Mouse (Mus musculus): Measurements from ENCODE around the gene Ephb1.

Ephb1 gene

GRCm38 (mm10) chr9:102039011-102039733, 315.3 kb downstream of the Ephb1 start:
- DNase-seq: no peak

- no peak for DNase-seq
Measured at GRCm38 (mm10) chr9:102036132-102036531, 318.4 kb downstream of the Ephb1 start.

- DNase-seq: no peak
Measured at GRCm38 (mm10) chr9:102033231-102033630, 321.3 kb downstream of the Ephb1 start.

- DNase-seq: no peak
Measured at GRCm38 (mm10) chr9:102032376-102032775, 322.1 kb downstream of the Ephb1 start.

- DNase-seq: no peak
Measured at GRCm38 (mm10) chr9:102029661-102030060, 324.8 kb downstream of the Ephb1 start.

GRCm38 (mm10) chr9:102026136-102026535, 328.4 kb downstream of the Ephb1 start:
- DNase-seq: no peak

GRCm38 (mm10) chr9:102025141-102025540, 329.4 kb downstream of the Ephb1 start:
- DNase-seq: no peak

- DNase-seq: no peak
Measured at GRCm38 (mm10) chr9:102015516-102015915, 339.0 kb downstream of the Ephb1 start.

GRCm38 (mm10) chr9:102007706-102008105, 346.8 kb downstream of the Ephb1 start:
- no peak for DNase-seq

GRCm38 (mm10) chr9:102006539-102006938, 348.0 kb downstream of the Ephb1 start:
- peak; percentile 12 for DNase-seq

- DNase-seq: no peak
Measured at GRCm38 (mm10) chr9:102002920-102003319, 351.6 kb downstream of the Ephb1 start.

GRCm38 (mm10) chr9:102002186-102002585, 352.3 kb downstream of the Ephb1 start:
- DNase-seq: no peak

GRCm38 (mm10) chr9:102001633-102002165, 352.8 kb downstream of the Ephb1 start:
- no peak for DNase-seq

GRCm38 (mm10) chr9:101999690-102000089, 354.8 kb downstream of the Ephb1 start:
- no peak for DNase-seq

- DNase-seq: no peak
Measured at GRCm38 (mm10) chr9:101996771-101997500, 357.6 kb downstream of the Ephb1 start.

GRCm38 (mm10) chr9:101996183-101996582, 358.3 kb downstream of the Ephb1 start:
- no peak for DNase-seq

GRCm38 (mm10) chr9:101995423-101996156, 358.9 kb downstream of the Ephb1 start:
- DNase-seq: no peak

GRCm38 (mm10) chr9:101994086-101994485, 360.4 kb downstream of the Ephb1 start:
- no peak for DNase-seq

GRCm38 (mm10) chr9:101990836-101991235, 363.7 kb downstream of the Ephb1 start:
- DNase-seq: no peak

GRCm38 (mm10) chr9:101990032-101990431, 364.5 kb downstream of the Ephb1 start:
- no peak for DNase-seq

- no peak for DNase-seq
Measured at GRCm38 (mm10) chr9:101986910-101987309, 367.6 kb downstream of the Ephb1 start.

- no peak for DNase-seq
Measured at GRCm38 (mm10) chr9:101982378-101982777, 372.1 kb downstream of the Ephb1 start.

- DNase-seq: no peak
Measured at GRCm38 (mm10) chr9:101981161-101981560, 373.3 kb downstream of the Ephb1 start.
